In genomic region chr12:19175631-19176030, GRCm38 (mm10) we compare ENCODE assay signal across 12 mouse cellular contexts.
DNase-seq lines count a peak whose midpoint lies in the region; ATAC-seq and TF ChIP-seq lines count a peak whose summit lies in the region.
"Had no signal": no experiment of that assay in that cellular context is flagged by ENCODE, and none has a peak within 500 bp of the region (broad histone marks: within the 10 kb centered on the region; RNA-seq: fewer than 3 reads in every experiment).

No protein-coding gene starts in this region.

- no peak for TF ChIP-seq CTCF in gastrocnemius, adult 2 months (IDR thresholded peaks at IDR 0.05)
- TF ChIP-seq CTCF in liver, postnatal 0 days (IDR thresholded peaks at IDR 0.05; ENCODE audit: low read depth): no peak
- TF ChIP-seq CTCF in G1E (IDR thresholded peaks at IDR 0.05; ENCODE audit: low read depth, low read length): no peak

- no peaks in the 10 kb centered on the region for H3K4me1 ChIP-seq in liver, embryonic 12.5 days
- H3K4me1 ChIP-seq in liver, postnatal 0 days (ENCODE audit: insufficient read depth): no peaks in the 10 kb centered on the region
- no peaks in the 10 kb centered on the region for H3K4me1 ChIP-seq in G1E (ENCODE audit: insufficient read depth, low read depth, low read length)
- H3K4me1 ChIP-seq in hindbrain, embryonic 13.5 days (replicated peaks): no peaks in the 10 kb centered on the region
- H3K4me1 ChIP-seq: liver, embryonic 15.5 days had no signal

- peak; percentile 17 for DNase-seq in gastrocnemius, adult 2 months
- DNase-seq in gastrocnemius, adult 18-20 months (ENCODE audit: low spot score): no peak
- no peak for DNase-seq in liver, postnatal 0 days
- DNase-seq in G1E (ENCODE audit: low spot score): no peak
- DNase-seq in mesoderm, embryonic 11.5 days (ENCODE audit: low read depth, low spot score): peak; percentile 35
- DNase-seq in c-Kit-positive CD71-positive TER-119-positive erythroid progenitor cells, embryonic 14.5 days (ENCODE audit: low spot score): no peak
- DNase-seq: spleen, adult 18-20 months had no signal

- H3K36me3 ChIP-seq in liver, embryonic 12.5 days: no peaks in the 10 kb centered on the region
- no peaks in the 10 kb centered on the region for H3K36me3 ChIP-seq in liver, postnatal 0 days (replicated peaks; ENCODE audit: insufficient read depth, low read length)
- H3K36me3 ChIP-seq in G1E (replicated peaks): no peaks in the 10 kb centered on the region
- H3K36me3 ChIP-seq in hindbrain, embryonic 13.5 days: no peaks in the 10 kb centered on the region
- H3K36me3 ChIP-seq: liver, embryonic 15.5 days had no signal

- H3K9me3 ChIP-seq in liver, embryonic 12.5 days (replicated peaks): peaks cover 20% of the 10 kb centered on the region
- H3K9me3 ChIP-seq in liver, postnatal 0 days (ENCODE audit: low read length): no peaks in the 10 kb centered on the region
- peaks cover 35% of the 10 kb centered on the region for H3K9me3 ChIP-seq in G1E (replicated peaks)
- H3K9me3 ChIP-seq in hindbrain, embryonic 13.5 days: peaks cover 22% of the 10 kb centered on the region
- H3K9me3 ChIP-seq: liver, embryonic 15.5 days had no signal

- no peak overlapping the region for H3K9ac ChIP-seq in liver, embryonic 12.5 days
- H3K9ac ChIP-seq in liver, postnatal 0 days (replicated peaks): no peak overlapping the region
- H3K9ac ChIP-seq in hindbrain, embryonic 13.5 days: no peak overlapping the region
- H3K9ac ChIP-seq: liver, embryonic 15.5 days had no signal

- 0 out of 2 replicates have a peak overlapping the region, but pooled peaks have one; percentile 12 for H3K4me2 ChIP-seq in liver, embryonic 12.5 days
- H3K4me2 ChIP-seq in liver, postnatal 0 days (ENCODE audit: low read depth, low read length): no peak overlapping the region
- no peak overlapping the region for H3K4me2 ChIP-seq in hindbrain, embryonic 13.5 days
- H3K4me2 ChIP-seq: liver, embryonic 15.5 days had no signal

- H3K27me3 ChIP-seq in liver, embryonic 12.5 days (replicated peaks): no peaks in the 10 kb centered on the region
- no peaks in the 10 kb centered on the region for H3K27me3 ChIP-seq in liver, postnatal 0 days (ENCODE audit: insufficient read depth, low read length)
- H3K27me3 ChIP-seq in G1E (ENCODE audit: insufficient read depth, low read length): no peaks in the 10 kb centered on the region
- no peaks in the 10 kb centered on the region for H3K27me3 ChIP-seq in hindbrain, embryonic 13.5 days
- H3K27me3 ChIP-seq: liver, embryonic 15.5 days had no signal

- intact Hi-C loops in gastrocnemius, adult 2 months (cut with DNase I): no loop called here

- WGBS in liver, embryonic 12.5 days (ENCODE audit: insufficient replicate concordance): 8% methylated on average over 42 of the region's 43 CpGs
- WGBS in liver, postnatal 0 days (ENCODE audit: insufficient replicate concordance): 22% methylated on average over 27 of the region's 43 CpGs
- WGBS in hindbrain, embryonic 13.5 days: 20% methylated on average over 35 of the region's 43 CpGs

- no peak overlapping the region for H3K27ac ChIP-seq in gastrocnemius, adult 2 months
- H3K27ac ChIP-seq in liver, embryonic 12.5 days: no peak overlapping the region
- H3K27ac ChIP-seq in liver, postnatal 0 days (ENCODE audit: low read depth): no peak overlapping the region
- H3K27ac ChIP-seq in hindbrain, embryonic 13.5 days: no peak overlapping the region
- H3K27ac ChIP-seq: liver, embryonic 15.5 days had no signal

- no peak for TF ChIP-seq EP300 in liver, postnatal 0 days (IDR thresholded peaks at IDR 0.05; ENCODE audit: low read depth)

- no peak overlapping the region for H3K4me3 ChIP-seq in gastrocnemius, adult 2 months
- no peak overlapping the region for H3K4me3 ChIP-seq in liver, embryonic 12.5 days
- H3K4me3 ChIP-seq in liver, postnatal 0 days (ENCODE audit: low read depth, low read length): no peak overlapping the region
- H3K4me3 ChIP-seq in G1E (ENCODE audit: low read depth, low read length): peak overlapping the region; percentile 44; the same call in 1 of the 2 replicates
- no peak overlapping the region for H3K4me3 ChIP-seq in hindbrain, embryonic 13.5 days
- H3K4me3 ChIP-seq: erythroblast, embryonic 14.5 days; liver, embryonic 15.5 days had no signal

- ATAC-seq in liver, embryonic 12.5 days: no peak
- ATAC-seq in liver, postnatal 0 days: no peak
- no peak for ATAC-seq in G1E (ENCODE audit: extremely low read depth, insufficient number of reproducible peaks, low FRiP score, poor library complexity, severe bottlenecking)
- no peak for ATAC-seq in hindbrain, embryonic 13.5 days (ENCODE audit: low FRiP score)
- ATAC-seq: inflammation-experienced regulatory T-cells, adult 6 months had no signal

Comparison
In these comparisons a context has a peak if more than half of its experiments do, and no peak if none do; other contexts are left out.
1. DNase-seq: peak in gastrocnemius, adult 2 months (single experiment) and mesoderm, embryonic 11.5 days (single experiment); none in gastrocnemius, adult 18-20 months (single experiment), liver, postnatal 0 days (single experiment), G1E (single experiment) and c-Kit-positive CD71-positive TER-119-positive erythroid progenitor cells, embryonic 14.5 days (single experiment).